Mouse (Mus musculus): Measurements from ENCODE around the gene Zfp967.
"Not testable (repeated sequence)": the region's sequence is repeated elsewhere in the genome, so short reads cannot be mapped to it uniquely, and the experiment has no call there.

Zfp967 gene

DNA sequence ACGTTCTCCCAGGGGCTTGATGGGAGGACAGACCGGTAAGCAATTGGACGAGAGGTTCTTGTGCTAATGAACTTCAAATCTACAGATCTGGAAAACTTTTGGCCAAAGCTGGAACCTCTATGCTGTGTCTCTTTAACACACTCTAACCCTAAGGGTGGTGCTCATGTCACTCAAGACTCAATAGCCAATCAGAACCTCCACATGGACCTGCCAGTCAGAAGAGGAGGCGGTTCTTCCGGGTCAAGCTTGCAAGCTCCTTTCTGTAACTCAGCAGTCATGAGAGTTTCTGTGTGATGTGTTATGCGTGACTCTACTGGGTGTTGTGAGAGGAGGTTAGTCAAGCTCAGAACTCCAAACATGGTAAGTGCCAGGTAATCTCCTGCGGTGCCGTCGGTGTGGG, at the start of gene Zfp967:
Gene Zfp967 (plus strand): TSS at position 301 of the 400 bp plus-strand sequence.
- DNase-seq (ENCODE audit: low spot score in 2 of 2) = not testable (repeated sequence)

DNA sequence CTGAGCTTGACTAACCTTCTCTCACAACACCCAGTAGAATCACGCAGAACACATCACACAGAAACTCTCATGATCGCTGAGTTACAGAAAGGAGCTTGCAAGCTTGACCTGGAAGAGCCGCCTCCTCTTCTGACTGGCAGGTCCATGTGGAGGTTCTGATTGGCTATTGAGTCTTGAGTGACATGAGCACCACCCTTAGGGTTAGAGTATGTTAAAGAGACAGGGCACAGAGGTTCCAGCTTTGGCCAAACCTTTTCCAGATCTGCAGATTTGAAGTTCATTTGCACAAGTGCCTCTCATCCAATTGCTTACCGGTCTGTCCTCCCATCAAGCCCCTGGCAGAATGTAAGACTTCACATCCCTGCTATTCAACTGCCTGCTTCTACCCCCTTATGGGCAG, 34.2 kb upstream of the Zfp967 start, which contains the start of gene Gm14434:
Gene Gm14434 (minus strand): TSS at position 101 of the 400 bp plus-strand sequence.
- DNase-seq (ENCODE audit: low spot score in 2 of 2) = not testable (repeated sequence)

All from urinary bladder, adult 18-20 months (tissue).